Mouse (Mus musculus) heart, adult 2 months (tissue): ENCODE data around the gene Nans. TPM values are rescaled to one million over a fixed set of nuclear protein-coding genes. Genes with fewer than 3 reads are reported as not detected.
A peak's percentile ranks its signal among the peaks of the same experiment; 100 is the strongest.

Experiments
- DNase-seq, 2 experiments: peaks; one replicate each; pipeline ENCODE4 v3.0.0; 2021
- H3K27ac ChIP-seq: fragments of 200-600 bp; 2 replicates; pipeline ENCODE4 v1.8.1; 2022
- H3K27me3 ChIP-seq: fragments of 200-500 bp; 2 replicates; pipeline ENCODE4 v1.6.1; 2012; ENCODE audit warnings: mild to moderate bottlenecking, low read length, inconsistent platforms, mixed read lengths; ENCODE audit not compliant: control insufficient read depth, insufficient read depth
- H3K36me3 ChIP-seq: fragments of 200-500 bp; 2 replicates; pipeline ENCODE4 v1.6.1; 2012; ENCODE audit warnings: low read length, inconsistent platforms; ENCODE audit not compliant: control insufficient read depth, insufficient read depth
- H3K4me1 ChIP-seq: fragments of 200-500 bp; 2 replicates; pipeline ENCODE4 v1.6.1; 2011; ENCODE audit warnings: low read length; ENCODE audit not compliant: control insufficient read depth, insufficient read depth
- H3K4me3 ChIP-seq: fragments of 200-600 bp; 2 replicates; pipeline ENCODE4 v1.8.1; 2022
- H3K79me2 ChIP-seq: fragments of 200-500 bp; replicated peaks from 2 replicates; pipeline ENCODE4 v1.6.1; 2012; ENCODE audit warnings: mild to moderate bottlenecking, inconsistent platforms, low read length, moderate library complexity, mixed read lengths; ENCODE audit not compliant: control insufficient read depth, insufficient read depth
- H3K9ac ChIP-seq: fragments of 200-500 bp; 2 replicates; pipeline ENCODE4 v1.6.1; 2012; ENCODE audit warnings: low read depth, mild to moderate bottlenecking, control low read depth, inconsistent platforms, low read length, mixed read lengths
- CTCF ChIP-seq: fragments of 200-600 bp; IDR thresholded peaks from 2 replicates; pipeline ENCODE4 v1.8.1; 2022; ENCODE audit warnings: antibody characterized with exemption, mild to moderate bottlenecking, moderate library complexity
- EP300 ChIP-seq: fragments of 200-500 bp; IDR thresholded peaks from 2 replicates; pipeline ENCODE4 v1.6.1; 2011; ENCODE audit warnings: low read depth, low read length, control low read depth; ENCODE audit not compliant: insufficient read depth
- POLR2A ChIP-seq: fragments of 200-500 bp; IDR thresholded peaks from 2 replicates; pipeline ENCODE4 v1.6.1; 2011; ENCODE audit warnings: mild to moderate bottlenecking, low read depth, low read length, control low read depth; ENCODE audit not compliant: insufficient read depth
- WGBS: fragments of 180-500 bp; shearing (Covaris S2); methylation state at CpG from one replicate; pipeline ENCODE4 v1.1.7; 2018; 5-methylcytosine and 5-hydroxymethylcytosine counted together
- intact Hi-C: fragments of 180-260 bp; cut with DNase I; formaldehyde crosslinking; loops from one replicate; pipeline ENCODE4 v1.15.1; 2025
- polyA plus RNA-seq: library from polyadenylated mRNA; depleted of rRNA; stranded (reverse); fragments of >200 nt; gene quantifications from 2 replicates; pipeline ENCODE4 v1.2.3, GENCODE M21; 2012
- total RNA-seq, 2 experiments: library from RNA; stranded (reverse); gene quantifications; 2 replicates each; pipeline ENCODE4 v1.2.3; 2021

Gene Nans
- total and polyA plus RNA-seq, 3 experiments, result 11.3 to 16.4 (median 12.0) TPM

- H3K27me3 ChIP-seq, result no peaks in the 10 kb centered on the region
- peaks cover 4% of the 10 kb centered on the region; the same call in 1 of the 2 replicates for H3K36me3 ChIP-seq
- TF ChIP-seq EP300, result no peak
- no peak for TF ChIP-seq CTCF
- TF ChIP-seq POLR2A, result no peak
- no peak overlapping the region for H3K9ac ChIP-seq
- H3K4me3 ChIP-seq, result peak overlapping the region; percentile 95
- 51% methylated on average over 13 of the region's 13 CpGs for WGBS
- intact Hi-C loops, result loop anchor here (2.0 to 10.0 kb wide), 4 partner anchors 32 to 256 kb away; partner anchors contain the start of genes Trmo and Xpa
- peaks cover 7% of the 10 kb centered on the region for H3K79me2 ChIP-seq
- peaks cover 9% of the 10 kb centered on the region for H3K4me1 ChIP-seq
- H3K27ac ChIP-seq, result peak overlapping the region; percentile 87
- peak in 1 of 2 experiments; percentile 24 for DNase-seq
These were observed 36.0 kb upstream of the Nans start for GRCm38 (mm10) chr4:46452855-46453719.

DNA sequence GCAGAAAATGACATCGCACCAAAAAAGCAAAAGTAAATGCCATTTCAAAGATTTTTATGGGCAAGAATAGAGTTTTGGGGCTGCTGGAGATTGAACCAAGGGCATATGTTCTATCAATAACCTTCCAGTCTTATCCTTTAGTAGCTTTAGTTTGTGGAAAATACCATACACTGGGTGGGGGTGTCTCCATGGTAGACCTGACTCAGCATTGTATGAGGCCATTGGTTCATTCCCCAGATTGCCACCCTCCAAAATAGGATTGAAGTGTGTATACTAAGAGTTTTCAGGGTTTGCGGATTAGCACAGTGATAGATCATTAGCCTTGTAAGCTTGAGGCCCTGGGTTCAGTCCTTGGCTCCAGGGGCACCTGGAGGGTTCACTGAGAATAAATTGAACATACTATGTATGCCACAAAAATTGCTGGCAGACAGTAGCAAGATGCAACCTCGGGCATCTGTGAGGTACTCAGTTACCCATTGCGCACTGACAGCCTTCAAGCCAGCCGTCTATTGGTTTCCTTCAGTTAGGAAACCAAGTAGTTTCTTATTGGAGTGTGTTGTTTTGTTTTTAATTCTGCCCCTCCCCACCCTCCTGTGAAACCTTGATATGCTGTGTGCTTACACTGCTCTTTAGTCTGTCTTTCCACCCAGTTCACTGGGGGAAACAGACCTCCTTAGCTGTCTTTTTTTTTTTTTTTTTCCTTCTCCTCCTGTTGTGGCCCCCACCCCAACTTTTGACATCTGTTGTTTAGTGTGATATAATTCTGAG, 34.8 kb upstream of the Nans start:
- no peak for DNase-seq
- intact Hi-C loops, result loop anchor here (5.0 to 10.0 kb wide), 2 partner anchors 149 to 257 kb away; partner anchors contain the start of gene Xpa
- H3K4me1 ChIP-seq, result peaks cover 12% of the 10 kb centered on the region
- no peak overlapping the region for H3K4me3 ChIP-seq
- H3K36me3 ChIP-seq, result peaks cover 4% of the 10 kb centered on the region; the same call in 1 of the 2 replicates
- 74% methylated on average over 5 of the region's 5 CpGs for WGBS
- peaks cover 7% of the 10 kb centered on the region for H3K79me2 ChIP-seq
- H3K27ac ChIP-seq, result no peak overlapping the region
- no peaks in the 10 kb centered on the region for H3K27me3 ChIP-seq
- no peak for TF ChIP-seq POLR2A
- no peak for TF ChIP-seq EP300
- no peak for TF ChIP-seq CTCF
- no peak overlapping the region for H3K9ac ChIP-seq

- no peak overlapping the region for H3K9ac ChIP-seq
- no peak for DNase-seq
- H3K4me3 ChIP-seq, result no peak overlapping the region
- peaks cover 9% of the 10 kb centered on the region for H3K79me2 ChIP-seq
- H3K27me3 ChIP-seq, result no peaks in the 10 kb centered on the region
- no peak overlapping the region for H3K27ac ChIP-seq
- H3K36me3 ChIP-seq, result peaks cover 6% of the 10 kb centered on the region; the same call in 1 of the 2 replicates
- peaks cover 12% of the 10 kb centered on the region for H3K4me1 ChIP-seq
- intact Hi-C loops, result loop anchor here (10.0 kb wide), 1 partner anchor 152 kb away; no protein-coding TSS in a partner anchor
- 97% methylated on average over 4 of the region's 4 CpGs for WGBS
- no peak for TF ChIP-seq POLR2A
- no peak for TF ChIP-seq EP300
- no peak for TF ChIP-seq CTCF
These were observed 32.3 kb upstream of the Nans start for GRCm38 (mm10) chr4:46456762-46457161.

DNA sequence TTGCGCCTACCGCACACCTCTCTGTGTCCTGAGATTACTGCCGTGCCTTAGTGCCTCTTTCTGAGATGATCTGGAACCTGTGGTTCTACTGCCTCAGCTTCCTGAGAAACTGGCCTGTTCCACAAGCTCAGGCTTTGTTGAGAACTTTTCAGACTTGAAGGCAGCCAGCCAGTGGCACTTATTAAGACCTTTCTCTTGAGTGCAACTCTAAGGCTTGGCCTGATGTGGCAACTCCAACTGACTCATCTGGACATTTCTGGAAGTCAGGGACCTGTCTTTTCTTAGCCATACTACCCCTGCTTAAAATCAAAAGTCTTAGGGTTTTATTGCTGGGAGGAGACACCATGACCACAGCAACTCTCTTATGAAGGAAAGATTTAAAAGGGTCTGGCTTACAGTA, 31.9 kb upstream of the Nans start:
- no peak overlapping the region for H3K4me3 ChIP-seq
- WGBS, result 89% methylated on average over 3 of the region's 3 CpGs
- no peak overlapping the region for H3K9ac ChIP-seq
- peaks cover 9% of the 10 kb centered on the region; the same call in 1 of the 2 replicates for H3K36me3 ChIP-seq
- peaks cover 9% of the 10 kb centered on the region for H3K79me2 ChIP-seq
- intact Hi-C loops, result loop anchor here (10.0 kb wide), 1 partner anchor 152 kb away; no protein-coding TSS in a partner anchor
- peaks cover 12% of the 10 kb centered on the region for H3K4me1 ChIP-seq
- DNase-seq, result no peak
- H3K27ac ChIP-seq, result no peak overlapping the region
- no peaks in the 10 kb centered on the region for H3K27me3 ChIP-seq
- TF ChIP-seq EP300, result no peak
- no peak for TF ChIP-seq CTCF
- TF ChIP-seq POLR2A, result no peak

DNA sequence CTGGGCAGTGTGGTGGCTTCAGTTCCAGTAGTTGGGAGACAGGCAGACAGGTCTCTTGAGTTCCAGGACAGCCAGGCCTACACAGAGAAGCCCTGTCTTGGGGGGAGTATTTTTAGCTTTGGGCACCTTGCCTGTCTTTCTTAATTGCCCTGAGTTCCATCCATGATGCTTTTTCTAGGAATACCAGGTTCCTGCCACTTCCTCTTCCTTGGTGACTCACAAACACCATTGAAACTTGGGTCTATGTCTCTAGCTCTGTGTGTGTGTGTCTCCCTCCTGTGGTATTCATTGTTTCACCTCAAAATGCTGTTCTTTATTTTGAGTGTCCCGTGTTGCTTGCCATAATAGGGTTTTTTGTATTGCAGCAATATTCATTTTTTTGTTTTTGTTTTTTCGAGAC, 30.6 kb upstream of the Nans start:
- 83% methylated on average over 2 of the region's 2 CpGs for WGBS
- Histone ChIP-seq H3K36me3 (peaks cover 14% of the 10 kb centered on the region), H3K4me1 (peaks cover 7% of the 10 kb centered on the region), H3K27ac (no peak overlapping the region), H3K4me3 (no peak overlapping the region), H3K27me3 (no peaks in the 10 kb centered on the region), H3K79me2 (peaks cover 12% of the 10 kb centered on the region), H3K9ac (no peak overlapping the region)
- intact Hi-C loops, result loop anchor here (10.0 kb wide), 1 partner anchor 154 kb away; no protein-coding TSS in a partner anchor
- TF ChIP-seq CTCF, result peak; percentile 14; the same call in 1 of the 2 replicates
- TF ChIP-seq EP300, result no peak
- no peak for DNase-seq
